Comparison of ENCODE assay signal across 10 mouse cellular contexts in the genomic region with DNA sequence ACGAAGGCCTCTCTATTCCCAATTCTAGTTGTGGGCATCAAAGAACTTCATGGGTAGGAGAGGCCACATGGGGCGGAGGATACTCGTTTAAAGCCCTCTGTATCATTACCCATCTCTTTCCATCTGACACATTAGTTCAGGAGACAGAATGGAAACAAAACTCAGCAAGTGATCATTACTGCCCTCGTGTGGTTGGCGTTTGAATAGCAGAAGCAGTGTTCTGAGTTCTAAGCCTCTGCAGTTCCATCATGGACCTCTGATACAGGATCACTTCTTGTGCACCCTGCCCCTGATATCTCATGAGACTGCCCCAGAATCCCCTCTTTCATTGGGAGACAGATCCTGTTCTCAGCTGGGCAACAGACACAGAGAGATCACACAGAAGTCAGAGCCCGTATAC. TPM values are rescaled to one million over a fixed set of nuclear protein-coding genes. Genes with fewer than 3 reads are reported as not detected.
DNase-seq lines count a peak whose midpoint lies in the region; ATAC-seq and TF ChIP-seq lines count a peak whose summit lies in the region.
"Had no signal": no experiment of that assay in that cellular context is flagged by ENCODE, and none has a peak within 500 bp of the region (broad histone marks: within the 10 kb centered on the region; RNA-seq: fewer than 3 reads in every experiment).

No protein-coding gene starts in this region.

- no peak for TF ChIP-seq POLR2A in cortical plate, adult 2 months (IDR thresholded peaks at IDR 0.05; ENCODE audit: extremely low read depth, insufficient read depth, low read length)

- H3K9me3 ChIP-seq in forebrain, postnatal 0 days (ENCODE audit: low read length): no peaks in the 10 kb centered on the region
- no peaks in the 10 kb centered on the region for H3K9me3 ChIP-seq in forebrain, embryonic 16.5 days (ENCODE audit: control insufficient read depth, low read length)

- no peaks in the 10 kb centered on the region for H3K4me1 ChIP-seq in forebrain, postnatal 0 days (ENCODE audit: insufficient read depth)
- H3K4me1 ChIP-seq in forebrain, embryonic 16.5 days (replicated peaks; ENCODE audit: control insufficient read depth, insufficient read depth, low read length): no peaks in the 10 kb centered on the region
- H3K4me1 ChIP-seq in cortical plate, adult 2 months (ENCODE audit: control insufficient read depth, insufficient read depth, low read length): no peaks in the 10 kb centered on the region

- peak; percentile 86 for DNase-seq in forebrain, postnatal 0 days
- DNase-seq in 416B (ENCODE audit: low read depth): peak; percentile 63
- DNase-seq in adrenal gland, adult 18-20 months (ENCODE audit: low spot score in 2 of 2): peak; percentile 62 to 65
- peak; percentile 67 for DNase-seq in kidney, postnatal 10 days
- peak; percentile 26 to 33 for DNase-seq in lung, adult 18-20 months
- peak; percentile 49 for DNase-seq in right cerebral cortex, postnatal 25 days

- WGBS in forebrain, postnatal 0 days: 26% methylated on average over 6 of the region's 6 CpGs
- 29% methylated on average over 6 of the region's 6 CpGs for WGBS in forebrain, embryonic 16.5 days

- no peak overlapping the region for H3K4me3 ChIP-seq in forebrain, postnatal 0 days (ENCODE audit: low read depth, low read length)
- no peak overlapping the region for H3K4me3 ChIP-seq in forebrain, embryonic 16.5 days (replicated peaks; ENCODE audit: low read length)
- no peak overlapping the region for H3K4me3 ChIP-seq in cortical plate, adult 2 months (ENCODE audit: insufficient read depth, low read length)

- no peaks in the 10 kb centered on the region for H3K36me3 ChIP-seq in forebrain, postnatal 0 days (ENCODE audit: insufficient read depth)
- H3K36me3 ChIP-seq in forebrain, embryonic 16.5 days (ENCODE audit: control insufficient read depth, insufficient read depth): no peaks in the 10 kb centered on the region

- no peak overlapping the region for H3K4me2 ChIP-seq in forebrain, postnatal 0 days (ENCODE audit: low read depth)
- H3K4me2 ChIP-seq in forebrain, embryonic 16.5 days (ENCODE audit: low read length): no peak overlapping the region

- H3K9ac ChIP-seq in forebrain, postnatal 0 days: no peak overlapping the region
- no peak overlapping the region for H3K9ac ChIP-seq in forebrain, embryonic 16.5 days (replicated peaks; ENCODE audit: low read depth, low read length)

- H3K27me3 ChIP-seq in forebrain, postnatal 0 days (ENCODE audit: insufficient read depth, low read length): no peaks in the 10 kb centered on the region
- no peaks in the 10 kb centered on the region for H3K27me3 ChIP-seq in forebrain, embryonic 16.5 days (replicated peaks; ENCODE audit: control insufficient read depth, insufficient read depth, low read length)

- no peak overlapping the region for H3K27ac ChIP-seq in forebrain, postnatal 0 days (ENCODE audit: low read depth, low read length)
- no peak overlapping the region for H3K27ac ChIP-seq in forebrain, embryonic 16.5 days (ENCODE audit: low read length)
- no peak overlapping the region for H3K27ac ChIP-seq in cortical plate, adult 2 months (ENCODE audit: insufficient read depth, low read length)

- peak; percentile 18; the same call in 1 of the 2 replicates for ATAC-seq in forebrain, postnatal 0 days
- ATAC-seq in forebrain, embryonic 16.5 days: no peak

- peak; percentile 85 for TF ChIP-seq CTCF in forebrain, postnatal 0 days (IDR thresholded peaks at IDR 0.05; ENCODE audit: low read depth)
- peak; percentile 70 for TF ChIP-seq CTCF in cortical plate, adult 2 months (IDR thresholded peaks at IDR 0.05; ENCODE audit: extremely low read depth, insufficient read depth, low read length)

RNA-seq across cellular contexts. Expression of a gene that starts 14.9 kb away (rescaled TPM):
- not detected in 2 replicates for total RNA-seq in forebrain, postnatal 0 days (2014; rRNA removed)
- not detected in 2 replicates for polyA plus RNA-seq in forebrain, postnatal 0 days (2015; fragmentation: Nextera tagmentation; extraction: Ambion mirVana)
- polyA plus RNA-seq in forebrain, embryonic 16.5 days (2015; fragmentation: Nextera tagmentation; extraction: Ambion mirVana): not detected in 2 replicates
- not detected for total RNA-seq in adrenal gland, adult 18-20 months (2021)
- polyA plus RNA-seq in cortical plate, adult 2 months (2012; rRNA removed): 0.08 TPM in 2 replicates
- total RNA-seq: left cerebral cortex, postnatal 10 days had no signal
- polyA plus RNA-seq: stomach, embryonic 14.5 days had no signal

RNA-seq across cellular contexts. Expression of a gene that starts 21.8 kb away (rescaled TPM):
- not detected in 2 replicates for total RNA-seq in forebrain, postnatal 0 days (2014; rRNA removed)
- not detected in 2 replicates for polyA plus RNA-seq in forebrain, postnatal 0 days (2015; fragmentation: Nextera tagmentation; extraction: Ambion mirVana)
- polyA plus RNA-seq in forebrain, embryonic 16.5 days (2015; fragmentation: Nextera tagmentation; extraction: Ambion mirVana): not detected in 2 replicates
- total RNA-seq in adrenal gland, adult 18-20 months (2021): not detected
- not detected in 2 replicates for polyA plus RNA-seq in cortical plate, adult 2 months (2012; rRNA removed)
- total RNA-seq: left cerebral cortex, postnatal 10 days had no signal
- polyA plus RNA-seq: stomach, embryonic 14.5 days had no signal

RNA-seq across cellular contexts. Expression of a gene that starts 34.9 kb away (rescaled TPM):
- not detected in 2 replicates for total RNA-seq in forebrain, postnatal 0 days (2014; rRNA removed)
- 0.10 TPM in 1 of 2 replicates, not detected in the other for polyA plus RNA-seq in forebrain, postnatal 0 days (2015; fragmentation: Nextera tagmentation; extraction: Ambion mirVana)
- polyA plus RNA-seq in forebrain, embryonic 16.5 days (2015; fragmentation: Nextera tagmentation; extraction: Ambion mirVana): not detected in 2 replicates
- total RNA-seq in adrenal gland, adult 18-20 months (2021): not detected
- not detected in 2 replicates for polyA plus RNA-seq in cortical plate, adult 2 months (2012; rRNA removed)
- total RNA-seq: left cerebral cortex, postnatal 10 days had no signal
- polyA plus RNA-seq: stomach, embryonic 14.5 days had no signal

RNA-seq across cellular contexts. Expression of a gene that starts 52.7 kb away (rescaled TPM):
- 0.46 TPM in 1 of 2 replicates, not detected in the other for total RNA-seq in forebrain, postnatal 0 days (2014; rRNA removed)
- polyA plus RNA-seq in forebrain, postnatal 0 days (2015; fragmentation: Nextera tagmentation; extraction: Ambion mirVana): not detected in 2 replicates
- polyA plus RNA-seq in forebrain, embryonic 16.5 days (2015; fragmentation: Nextera tagmentation; extraction: Ambion mirVana): not detected in 2 replicates
- 1 to 10 TPM in 1 of 2 experiments, not detected in 1; 8.5 TPM for total RNA-seq in adrenal gland, adult 18-20 months (2021)
- not detected in 2 replicates for polyA plus RNA-seq in cortical plate, adult 2 months (2012; rRNA removed)
- total RNA-seq: left cerebral cortex, postnatal 10 days had no signal
- polyA plus RNA-seq: stomach, embryonic 14.5 days had no signal

RNA-seq across cellular contexts. Expression of a gene that starts 55.2 kb away (rescaled TPM):
- total RNA-seq in forebrain, postnatal 0 days (2014; rRNA removed): not detected in 2 replicates
- polyA plus RNA-seq in forebrain, postnatal 0 days (2015; fragmentation: Nextera tagmentation; extraction: Ambion mirVana): not detected in 2 replicates
- polyA plus RNA-seq in forebrain, embryonic 16.5 days (2015; fragmentation: Nextera tagmentation; extraction: Ambion mirVana): not detected in 2 replicates
- not detected for total RNA-seq in adrenal gland, adult 18-20 months (2021)
- not detected in 2 replicates for polyA plus RNA-seq in cortical plate, adult 2 months (2012; rRNA removed)
- total RNA-seq: left cerebral cortex, postnatal 10 days had no signal
- polyA plus RNA-seq: stomach, embryonic 14.5 days had no signal

Comparison
In these comparisons a context has a peak if more than half of its experiments do, and no peak if none do; other contexts are left out.
1. DNase-seq: peak in every context shown above with its lines; median percentile 86 in forebrain, postnatal 0 days; 67 in kidney, postnatal 10 days; 64 in adrenal gland, adult 18-20 months; 63 in 416B; 49 in right cerebral cortex, postnatal 25 days; 30 in lung, adult 18-20 months.